Mouse (Mus musculus) neural tube, embryonic 14.5 days (tissue): ENCODE results near the gene Senp7. TPM values are rescaled to one million over a fixed set of nuclear protein-coding genes. Genes with fewer than 3 reads are reported as not detected.
"Not testable (repeated sequence)": the region's sequence is repeated elsewhere in the genome, so short reads cannot be mapped to it uniquely, and the experiment has no call there.

Source experiments
- ATAC-seq: fragments of 200-750 bp; cut with Nextera tagmentation; 2 replicates; pipeline ENCODE4 v1.8.0; 2017; ENCODE audit warnings: low read depth, mild to moderate bottlenecking, moderate TSS enrichment, moderate library complexity
- H3K27ac ChIP-seq: fragments of 300-500 bp; sonication (generic); 2 replicates; pipeline ENCODE4 v1.5.1; 2014; ENCODE audit warnings: low read depth, mild to moderate bottlenecking, control low read depth, low read length, moderate library complexity, mixed read lengths
- H3K27me3 ChIP-seq: fragments of 300-500 bp; sonication (generic); 2 replicates; pipeline ENCODE4 v1.6.1; 2014; ENCODE audit warnings: low read length; ENCODE audit not compliant: control insufficient read depth, insufficient read depth
- H3K36me3 ChIP-seq: fragments of 300-500 bp; sonication (generic); 2 replicates; pipeline ENCODE4 v1.6.1; 2014; ENCODE audit warnings: low read length, mixed read lengths; ENCODE audit not compliant: control insufficient read depth, insufficient read depth
- H3K4me1 ChIP-seq: fragments of 300-500 bp; sonication (generic); 2 replicates; pipeline ENCODE4 v1.6.1; 2014; ENCODE audit warnings: low read length; ENCODE audit not compliant: control insufficient read depth, insufficient read depth
- H3K4me2 ChIP-seq: fragments of 300-500 bp; sonication (generic); 2 replicates; pipeline ENCODE4 v1.6.1; 2014; ENCODE audit warnings: mild to moderate bottlenecking, low read depth, low read length, control low read depth
- H3K4me3 ChIP-seq: fragments of 300-500 bp; sonication (generic); 2 replicates; pipeline ENCODE4 v1.5.1; 2014; ENCODE audit warnings: low read depth, low read length, control low read depth, mixed read lengths
- H3K9ac ChIP-seq: fragments of 300-500 bp; sonication (generic); replicated peaks from 2 replicates; pipeline ENCODE4 v1.6.1; 2014; ENCODE audit warnings: low read depth, mild to moderate bottlenecking, control low read depth, low read length, mixed read lengths
- H3K9me3 ChIP-seq: fragments of 300-500 bp; sonication (generic); 2 replicates; pipeline ENCODE4 v1.6.1; 2016; ENCODE audit warnings: low read length; ENCODE audit not compliant: control insufficient read depth
- WGBS: fragments of 180-500 bp; shearing (Covaris S2); extraction: QIAGEN DNeasy Blood & Tissue Kit; methylation state at CpG from one replicate; pipeline ENCODE4 v1.1.7; 2014; 5-methylcytosine and 5-hydroxymethylcytosine counted together
- polyA plus RNA-seq: library from polyadenylated mRNA; unstranded; fragments of >200 nt; fragmentation: Nextera tagmentation; extraction: Ambion mirVana; gene quantifications from 2 replicates; pipeline ENCODE4 v1.2.1, GENCODE M21; 2014

The Senp7 gene
- 62.4 and 73.6 TPM in 2 replicates for polyA plus RNA-seq

DNA sequence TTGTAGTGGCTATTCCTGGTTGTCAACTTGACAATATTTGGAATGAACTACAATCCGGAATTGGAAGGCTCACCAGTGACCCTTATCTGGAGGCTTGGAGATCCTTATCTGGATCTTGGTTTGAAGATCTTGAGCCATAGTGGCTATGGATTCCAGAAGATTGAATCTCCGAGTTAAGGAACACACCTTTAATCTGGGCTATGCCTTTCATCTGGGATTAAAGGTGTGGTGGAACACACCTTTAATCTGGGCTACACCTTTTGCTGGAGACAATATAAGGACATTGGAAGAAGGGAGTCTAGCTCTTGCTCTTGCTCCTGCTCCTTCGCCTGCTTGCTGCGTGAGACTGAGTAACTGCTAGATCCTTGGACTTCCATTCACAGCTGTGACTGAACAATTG, at the start of gene Senp7:
TSS of gene Senp7 (plus strand) at position 301 of the 400 bp plus-strand sequence.
- H3K27ac ChIP-seq, H3K4me2 ChIP-seq, H3K4me3 ChIP-seq, H3K4me1 ChIP-seq, H3K9ac ChIP-seq, H3K27me3 ChIP-seq, H3K9me3 ChIP-seq, ATAC-seq, H3K36me3 ChIP-seq: not testable (repeated sequence)
- no CpG with 5 or more reads among the region's 4 CpGs for WGBS

DNA sequence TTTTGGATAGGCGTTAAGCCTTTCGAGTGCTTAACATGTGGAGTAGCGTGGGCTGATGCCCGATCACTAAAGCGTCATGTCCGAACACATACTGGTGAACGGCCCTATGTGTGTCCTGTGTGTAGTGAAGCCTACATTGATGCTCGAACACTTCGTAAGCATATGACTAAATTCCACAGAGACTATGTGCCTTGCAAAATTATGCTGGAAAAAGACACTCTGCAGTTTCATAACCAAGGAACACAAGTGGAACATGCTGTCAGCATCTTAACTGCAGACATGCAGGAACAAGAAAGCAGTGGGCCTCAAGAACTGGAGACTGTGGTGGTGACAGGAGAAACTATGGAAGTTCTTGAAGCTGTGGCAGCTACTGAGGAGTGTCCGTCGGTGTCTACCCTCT, 41.3 kb upstream of the Senp7 start:
- ATAC-seq = no peak
- Histone ChIP-seq H3K27me3 (no peaks in the 10 kb centered on the region), H3K9me3 (no peaks in the 10 kb centered on the region), H3K36me3 (peaks cover 31% of the 10 kb centered on the region), H3K4me3 (no peak overlapping the region), H3K9ac (no peak overlapping the region), H3K4me2 (no peak overlapping the region), H3K4me1 (no peaks in the 10 kb centered on the region), H3K27ac (no peak overlapping the region)
- WGBS = 96% methylated on average over 11 of the region's 11 CpGs

- Histone ChIP-seq H3K27me3 (no peaks in the 10 kb centered on the region), H3K36me3 (peaks cover 24% of the 10 kb centered on the region), H3K4me1 (no peaks in the 10 kb centered on the region), H3K9ac (no peak overlapping the region), H3K9me3 (no peaks in the 10 kb centered on the region), H3K27ac (no peak overlapping the region), H3K4me2 (no peak overlapping the region), H3K4me3 (no peak overlapping the region)
- 97% methylated on average over 1 of the region's 1 CpGs for WGBS
- ATAC-seq = no peak
Measured at GRCm38 (mm10) chr16:56008862-56009261, 39.3 kb upstream of the Senp7 start.

DNA sequence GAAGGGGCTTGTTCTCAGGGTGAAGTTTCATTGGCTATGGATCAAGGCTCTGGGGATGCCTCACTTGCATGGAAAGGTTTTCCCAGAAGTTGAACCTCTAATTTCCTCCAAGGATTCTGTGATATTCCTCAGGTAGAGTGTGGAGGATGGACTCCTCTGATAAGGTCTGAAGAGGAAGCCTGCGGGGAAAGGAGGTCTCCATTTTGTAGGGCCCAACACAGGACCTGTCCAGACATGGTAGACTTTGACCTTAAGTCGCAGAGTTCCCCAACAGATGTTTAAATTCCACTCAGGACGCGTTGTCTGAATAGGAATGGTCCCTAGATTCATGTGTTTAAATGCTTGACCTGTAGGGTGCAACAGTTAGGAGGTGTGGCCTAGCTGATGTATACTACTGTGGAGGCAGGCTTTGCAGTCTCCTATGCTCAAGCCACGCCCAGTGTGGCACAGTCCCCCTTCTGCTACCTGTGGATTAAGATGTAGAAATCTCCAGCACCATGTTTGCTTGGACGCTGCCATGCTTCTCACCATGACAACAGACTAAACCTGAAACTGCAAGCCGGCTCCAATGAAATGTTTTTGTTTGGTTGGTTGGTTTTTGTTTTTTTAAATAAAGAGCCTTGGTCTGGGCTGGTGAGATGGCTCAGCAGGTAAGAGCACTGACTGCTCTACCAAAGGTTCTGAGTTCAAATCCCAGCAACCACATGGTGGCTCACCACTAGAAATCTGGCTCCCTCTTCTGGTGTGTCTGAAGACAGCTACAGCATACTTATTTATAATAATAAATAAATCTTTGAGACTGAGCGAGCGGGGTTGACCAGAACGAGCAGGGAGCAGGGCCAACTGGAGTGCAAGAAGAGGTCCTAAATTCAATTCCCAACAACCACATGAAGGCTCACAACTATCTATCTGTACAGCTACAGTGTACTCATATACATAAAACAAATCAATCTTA, 35.1 kb upstream of the Senp7 start:
- no peaks in the 10 kb centered on the region for H3K27me3 ChIP-seq
- 90% methylated on average over 10 of the region's 10 CpGs for WGBS
- no peak; the same call in 1 of the 2 replicates for ATAC-seq

GRCm38 (mm10) chr16:56014076-56014475, 34.1 kb upstream of the Senp7 start:
- ATAC-seq = no peak
- H3K4me1 ChIP-seq = no peaks in the 10 kb centered on the region
- no peaks in the 10 kb centered on the region for H3K9me3 ChIP-seq
- H3K4me3 ChIP-seq = no peak overlapping the region
- H3K9ac ChIP-seq = no peak overlapping the region
- no peak overlapping the region for H3K4me2 ChIP-seq
- no peak overlapping the region for H3K27ac ChIP-seq
- 87% methylated on average over 7 of the region's 7 CpGs for WGBS
- peaks cover 24% of the 10 kb centered on the region for H3K36me3 ChIP-seq
- H3K27me3 ChIP-seq = no peaks in the 10 kb centered on the region

More for the DNA sequence above, 35.1 kb upstream of the Senp7 start:
- no peaks in the 10 kb centered on the region for H3K9me3 ChIP-seq
- H3K4me3 ChIP-seq = no peak overlapping the region
- no peak overlapping the region for H3K27ac ChIP-seq
- no peak overlapping the region for H3K4me2 ChIP-seq
- no peak overlapping the region for H3K9ac ChIP-seq
- H3K36me3 ChIP-seq = peaks cover 15% of the 10 kb centered on the region
- H3K4me1 ChIP-seq = no peaks in the 10 kb centered on the region

DNA sequence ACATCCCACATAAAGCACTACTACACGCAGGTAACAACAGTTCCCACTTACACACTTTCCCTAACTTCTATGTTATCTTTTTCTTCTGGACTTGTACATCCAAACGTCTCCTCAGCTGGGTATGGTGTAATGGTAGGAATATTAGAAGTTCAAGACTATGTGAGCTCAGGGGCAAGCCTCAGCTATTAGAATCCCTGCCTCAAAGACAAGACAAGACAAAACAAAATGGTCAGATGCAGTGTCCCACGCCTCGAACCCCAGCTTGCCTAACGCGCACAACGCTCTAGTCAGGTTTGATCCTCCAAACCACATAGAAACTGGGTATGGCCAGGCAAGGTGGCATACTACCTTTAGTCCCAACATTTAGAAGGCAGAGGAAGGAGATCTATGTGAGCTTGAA, 28.5 kb upstream of the Senp7 start:
- WGBS = 97% methylated on average over 7 of the region's 7 CpGs

DNA sequence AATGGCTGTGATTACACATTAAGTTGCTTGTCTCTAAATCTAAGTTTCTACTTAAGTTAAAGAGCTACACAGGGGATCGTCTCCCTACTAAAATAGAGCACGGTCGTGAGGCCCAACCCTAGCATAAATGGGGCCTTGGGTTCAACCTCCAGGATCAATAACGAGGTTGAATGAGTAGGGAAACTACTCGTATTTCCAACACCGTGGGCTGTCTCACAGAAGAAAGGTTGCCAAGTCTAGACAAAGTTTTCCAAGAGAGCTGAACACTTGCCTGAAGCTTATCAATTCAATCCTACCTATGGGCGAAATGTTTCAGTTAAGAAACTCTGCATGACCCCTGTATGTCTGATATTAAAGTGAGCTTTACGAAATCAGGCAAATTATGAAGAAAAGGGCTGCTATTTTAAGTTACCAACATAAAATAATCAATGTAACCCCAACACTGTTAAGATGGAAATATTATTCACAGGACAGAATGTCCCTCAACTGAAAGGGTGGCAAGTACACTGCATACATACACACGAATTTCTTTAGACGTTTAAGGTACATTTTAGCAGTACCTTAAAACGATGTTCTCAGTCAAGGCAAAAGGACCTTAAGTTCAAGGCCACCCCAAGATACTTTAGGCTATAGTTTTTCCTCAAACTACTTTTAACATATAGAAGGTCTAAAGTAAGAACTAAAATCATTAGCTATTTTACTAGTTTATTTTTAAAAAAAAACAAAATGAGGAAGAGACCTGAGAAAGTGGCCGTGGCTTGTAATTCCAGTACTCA, 20.1 kb upstream of the Senp7 start:
- H3K4me1 ChIP-seq = peaks cover 15% of the 10 kb centered on the region
- H3K4me3 ChIP-seq = peak overlapping the region; percentile 62
- no peak for ATAC-seq
- 51% methylated on average over 12 of the region's 12 CpGs for WGBS
- H3K9ac ChIP-seq = peak overlapping the region; percentile 75
- H3K27ac ChIP-seq = no peak overlapping the region
- H3K36me3 ChIP-seq = 0 out of 2 replicates have a peak, but pooled peaks cover 3% of the 10 kb centered on the region
- H3K9me3 ChIP-seq = no peaks in the 10 kb centered on the region
- no peaks in the 10 kb centered on the region for H3K27me3 ChIP-seq
- H3K4me2 ChIP-seq = peak overlapping the region; percentile 82

More for the DNA sequence above, 28.5 kb upstream of the Senp7 start:
- Histone ChIP-seq H3K4me2 (no peak overlapping the region), H3K27ac (no peak overlapping the region), H3K9me3 (no peaks in the 10 kb centered on the region), H3K4me3 (no peak overlapping the region), H3K4me1 (no peaks in the 10 kb centered on the region), H3K9ac (no peak overlapping the region), H3K27me3 (no peaks in the 10 kb centered on the region), H3K36me3 (peaks cover 37% of the 10 kb centered on the region)
- no peak for ATAC-seq

DNA sequence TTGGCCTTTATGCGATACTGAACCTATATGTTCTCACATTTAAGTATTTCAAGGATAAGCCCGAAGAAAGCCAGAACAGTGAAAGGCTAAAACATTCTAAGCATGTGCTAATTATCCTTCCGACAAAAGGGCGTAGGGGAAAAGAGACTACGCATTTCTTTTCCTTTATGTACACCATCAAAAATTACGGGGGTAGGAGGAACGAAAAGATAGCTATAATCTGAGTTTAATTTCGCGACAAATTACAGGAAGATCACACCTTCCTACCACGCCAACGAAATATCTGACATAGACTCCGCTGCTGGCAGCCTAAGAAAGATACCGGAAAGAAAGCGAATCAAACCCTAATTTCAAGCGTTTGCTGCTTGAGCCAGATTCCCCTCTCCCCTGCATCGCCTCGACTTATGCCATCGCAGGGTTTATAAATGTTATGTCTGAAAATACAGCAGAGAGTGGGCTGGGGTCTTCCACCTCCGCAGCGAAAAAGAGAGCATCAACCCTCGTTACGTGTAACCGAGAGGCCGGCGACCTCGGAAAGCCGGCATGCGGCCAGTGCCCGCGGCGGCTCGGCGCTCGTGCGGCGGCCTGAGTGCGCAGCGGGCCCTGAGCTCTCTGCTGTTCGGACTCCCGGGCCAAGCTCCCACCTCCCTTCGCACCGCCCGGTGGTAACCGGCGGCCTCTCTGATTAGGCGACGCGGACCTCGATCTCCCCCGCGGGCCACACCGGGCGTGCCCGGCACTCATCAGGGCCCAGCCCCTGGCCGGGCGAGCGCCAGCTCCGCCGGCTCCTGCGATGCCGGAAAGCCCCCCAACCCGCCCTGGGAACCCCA, 19.2 kb upstream of the Senp7 start:
- H3K4me2 ChIP-seq = peak overlapping the region; percentile 82
- no peaks in the 10 kb centered on the region for H3K27me3 ChIP-seq
- peak overlapping the region; percentile 84 for H3K27ac ChIP-seq
- H3K9ac ChIP-seq = peak overlapping the region; percentile 75
- no peaks in the 10 kb centered on the region for H3K9me3 ChIP-seq
- peak; percentile 88 for ATAC-seq
- H3K4me1 ChIP-seq = peaks cover 15% of the 10 kb centered on the region
- H3K36me3 ChIP-seq = peaks cover 6% of the 10 kb centered on the region; the same call in 1 of the 2 replicates
- under 1% methylated on average over 62 of the region's 62 CpGs for WGBS
- peak overlapping the region; percentile 62 for H3K4me3 ChIP-seq
